Mouse (Mus musculus) layer of hippocampus, postnatal 36 days (tissue): ENCODE measurements around the gene Lpcat4. TPM values are rescaled to one million over a fixed set of nuclear protein-coding genes. Genes with fewer than 3 reads are reported as not detected.
"Not testable (repeated sequence)": the region's sequence is repeated elsewhere in the genome, so short reads cannot be mapped to it uniquely, and the experiment has no call there.

Experiments used
- DNase-seq, 2 experiments: peaks; one replicate each; pipeline ENCODE4 v3.0.0; 2022
- total RNA-seq, 2 experiments: library from RNA; stranded (reverse); gene quantifications; 2 replicates each; pipeline ENCODE4 v1.2.3; 2021

Lpcat4 gene
- total RNA-seq, 2 experiments from 2014 or later, result 76.7 to 82.7 TPM

DNA sequence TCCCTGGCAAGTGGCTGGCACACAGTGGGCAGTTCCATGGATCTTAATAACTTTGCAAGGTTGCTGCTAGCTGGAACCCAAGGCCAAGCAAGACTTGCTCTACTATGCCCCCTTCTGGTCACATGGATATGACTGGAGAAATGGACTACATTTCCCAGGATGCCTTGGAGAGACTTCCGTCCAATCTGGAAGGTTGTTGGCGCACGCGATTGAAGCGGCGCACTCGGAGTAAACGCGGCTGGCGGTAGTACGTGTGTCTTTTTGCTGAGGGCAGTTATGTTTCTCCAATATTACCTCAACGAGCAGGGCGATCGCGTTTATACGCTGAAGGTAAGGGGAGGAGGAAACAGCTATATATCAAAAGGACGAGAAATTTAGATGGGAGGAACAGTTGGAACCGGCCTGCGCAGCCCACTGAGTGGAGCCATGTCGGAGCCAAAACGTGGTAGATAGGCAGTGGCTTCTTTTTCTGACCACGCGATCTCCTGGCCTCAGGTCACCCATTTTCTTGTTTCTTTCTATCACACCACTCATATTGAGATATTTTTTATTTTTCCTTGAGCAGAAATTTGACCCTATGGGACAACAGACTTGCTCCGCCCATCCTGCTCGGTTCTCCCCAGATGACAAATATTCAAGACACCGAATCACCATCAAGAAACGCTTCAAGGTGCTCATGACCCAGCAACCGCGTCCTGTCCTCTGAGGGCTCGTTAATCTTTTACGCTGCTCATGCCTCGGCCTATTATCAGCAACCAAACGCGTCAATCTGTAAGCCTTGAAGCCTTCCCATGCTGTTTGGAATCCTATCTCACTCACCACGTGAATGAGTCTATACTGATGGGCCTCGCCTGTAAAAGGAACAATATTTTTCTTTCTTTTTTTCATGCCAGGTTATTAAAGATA is 22.7 kb downstream of the Lpcat4 start, which contains the start of gene Nop10:
Gene Nop10, plus strand, starts transcription at position 179 of the 906 bp plus-strand sequence.
- DNase-seq, result peak; percentile 83 to 84

DNA sequence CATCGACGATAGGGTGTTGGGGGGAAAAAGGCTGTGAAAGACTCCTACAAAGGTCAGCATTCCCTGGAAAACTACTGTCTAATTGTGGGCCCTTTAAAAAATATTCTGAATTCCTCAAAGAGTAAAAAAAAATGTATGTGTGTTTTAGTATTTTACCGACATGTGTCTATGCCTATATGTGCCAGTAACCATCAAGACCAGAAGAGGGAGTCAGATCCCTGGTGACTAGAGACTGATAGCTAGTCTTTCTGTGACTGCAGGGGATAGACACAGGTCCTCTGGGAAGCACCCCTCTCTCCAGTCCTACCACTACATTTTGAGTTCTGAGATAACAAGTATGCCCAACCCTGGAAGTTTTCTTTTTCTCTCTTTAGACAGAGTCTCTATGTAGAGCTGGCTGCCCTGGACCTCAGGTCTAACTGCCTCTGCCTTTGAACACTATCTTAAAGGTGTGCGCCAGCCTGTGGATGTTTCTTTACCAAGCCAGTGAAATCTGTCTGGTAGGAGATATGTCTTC is 23.6 kb downstream of the Lpcat4 start:
- DNase-seq, result no peak

DNA sequence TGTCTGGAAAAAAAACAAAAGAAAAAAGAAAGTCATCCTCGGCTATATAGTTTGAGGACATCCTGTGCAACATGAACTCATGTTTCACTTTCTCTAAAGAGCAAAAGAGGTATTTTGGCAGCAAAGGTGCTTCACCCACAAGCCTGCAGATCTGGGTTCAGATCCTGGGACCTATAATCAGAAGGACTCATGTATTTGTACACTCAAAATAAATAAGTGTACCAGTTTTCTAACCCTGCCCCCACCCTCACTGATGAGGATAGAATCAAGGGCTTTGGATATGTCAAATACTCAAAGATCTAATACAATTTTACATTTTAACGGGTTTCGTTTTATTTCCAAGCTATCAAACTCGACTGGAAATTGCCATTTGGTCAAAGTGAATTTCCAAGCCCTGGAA is 25.1 kb downstream of the Lpcat4 start:
- no peak for DNase-seq

DNA sequence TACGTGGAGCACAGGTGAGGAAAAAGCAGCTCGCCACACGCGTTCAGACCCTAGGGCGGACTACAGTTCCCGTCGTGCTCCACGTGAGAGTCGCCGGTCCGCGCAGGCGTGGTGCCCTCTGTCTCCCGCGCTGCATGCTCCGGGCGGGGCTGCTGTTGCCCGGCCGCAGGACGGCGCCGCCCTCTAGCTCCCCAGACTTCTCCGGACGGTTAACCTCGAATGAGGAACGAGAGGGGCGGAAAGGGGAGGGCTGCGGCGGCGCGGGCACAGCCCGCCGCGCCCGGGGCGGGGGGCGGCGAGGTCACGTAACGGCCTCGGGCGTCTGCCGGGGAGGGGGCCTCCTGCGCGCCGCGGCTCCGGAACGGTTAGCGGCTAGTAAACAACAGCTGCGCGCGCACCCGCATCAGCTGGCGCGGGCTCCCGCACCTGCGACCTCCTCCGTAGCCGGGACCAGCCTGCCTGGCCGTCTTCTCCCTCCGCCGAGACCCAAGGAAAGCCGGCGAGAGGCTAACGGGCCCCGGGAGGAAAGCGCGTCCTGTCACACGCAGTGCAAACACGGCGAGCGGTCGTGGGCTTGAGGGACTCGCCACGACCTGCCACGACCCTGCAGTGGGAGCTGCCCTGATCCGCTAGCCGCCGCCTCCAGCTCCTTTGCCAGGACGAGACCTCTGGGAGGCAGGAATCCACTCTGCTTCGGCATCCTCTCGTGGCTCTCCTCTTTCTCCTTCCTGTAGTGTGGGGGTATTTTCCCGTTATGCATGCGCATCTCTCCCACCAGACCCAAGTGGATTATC is 26.4 kb downstream of the Lpcat4 start, which contains the start of gene Slc12a6:
Gene Slc12a6, plus strand, starts transcription at position 378 of the 794 bp plus-strand sequence.
- peak; percentile 89 for DNase-seq

DNA sequence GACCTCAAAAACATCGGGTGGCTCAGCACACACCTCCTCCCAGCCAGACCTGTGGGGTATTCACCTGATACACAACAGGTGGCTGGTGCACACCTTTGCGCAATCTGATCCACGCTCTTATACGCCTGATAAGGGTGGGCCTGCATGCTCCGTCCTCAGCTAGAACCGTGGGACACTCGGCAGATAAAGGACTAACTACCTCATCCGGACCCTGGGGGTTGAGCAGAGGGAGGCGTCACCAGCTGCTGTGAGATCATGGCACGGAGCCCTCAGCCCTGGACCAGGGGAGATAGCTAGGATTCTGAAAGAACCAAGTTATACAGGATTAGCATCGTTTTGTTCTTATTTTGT is 26.9 kb downstream of the Lpcat4 start, which contains the start of gene Gm21985:
Gene Gm21985, plus strand, starts transcription at position 73 of the 351 bp plus-strand sequence.
- peak; percentile 26 to 40 for DNase-seq

DNA sequence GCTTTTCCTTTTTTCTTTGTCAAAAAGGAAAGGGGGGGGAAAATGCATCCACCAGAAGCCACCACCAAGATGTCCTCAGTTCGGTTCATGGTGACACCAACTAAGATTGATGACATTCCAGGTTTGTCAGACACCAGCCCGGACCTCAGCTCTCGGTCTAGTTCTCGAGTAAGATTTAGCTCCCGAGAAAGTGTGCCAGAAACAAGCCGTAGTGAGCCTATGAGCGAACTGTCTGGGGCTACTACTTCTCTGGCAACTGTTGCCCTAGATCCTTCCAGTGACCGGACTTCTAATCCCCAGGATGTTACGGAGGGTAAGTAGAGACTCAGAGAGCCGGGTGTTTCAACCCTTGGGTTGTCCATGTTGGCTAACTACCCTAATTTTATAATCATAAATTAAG is 27.5 kb downstream of the Lpcat4 start:
- DNase-seq, result no peak

DNA sequence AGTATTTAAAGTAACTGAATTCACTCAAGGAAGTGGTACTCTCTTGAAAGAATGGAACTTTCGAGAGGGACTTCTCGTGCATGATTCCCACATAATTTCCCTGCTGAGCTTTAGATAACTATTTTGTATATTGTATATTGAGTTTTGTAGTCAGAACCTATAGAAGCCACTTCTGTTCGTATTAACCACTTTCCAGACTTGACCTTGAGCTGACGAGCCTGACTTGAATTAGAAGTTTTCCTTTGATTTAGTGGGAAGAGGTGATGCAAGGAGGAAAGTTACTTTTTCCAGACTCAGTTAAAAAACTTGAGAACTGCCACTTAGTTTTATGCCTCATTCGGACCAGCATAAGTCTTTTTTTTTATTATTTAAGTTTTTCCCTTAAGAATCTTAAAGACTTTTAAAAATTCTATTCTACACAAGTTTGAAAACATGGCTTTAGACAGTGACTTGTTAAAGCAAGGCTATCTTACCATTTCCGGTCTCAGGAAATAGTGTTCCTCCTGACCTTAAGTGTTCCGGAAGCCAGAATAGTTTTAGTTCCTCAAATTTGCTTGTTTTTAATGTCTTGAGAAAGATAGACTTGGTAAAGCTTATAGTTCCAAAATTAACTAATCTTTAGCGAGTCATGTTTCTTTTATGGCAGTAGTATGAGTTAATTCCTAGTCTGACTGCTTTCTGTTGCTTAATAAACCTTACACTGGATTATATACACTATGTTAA is 28.4 kb downstream of the Lpcat4 start:
- DNase-seq, result no peak

DNA sequence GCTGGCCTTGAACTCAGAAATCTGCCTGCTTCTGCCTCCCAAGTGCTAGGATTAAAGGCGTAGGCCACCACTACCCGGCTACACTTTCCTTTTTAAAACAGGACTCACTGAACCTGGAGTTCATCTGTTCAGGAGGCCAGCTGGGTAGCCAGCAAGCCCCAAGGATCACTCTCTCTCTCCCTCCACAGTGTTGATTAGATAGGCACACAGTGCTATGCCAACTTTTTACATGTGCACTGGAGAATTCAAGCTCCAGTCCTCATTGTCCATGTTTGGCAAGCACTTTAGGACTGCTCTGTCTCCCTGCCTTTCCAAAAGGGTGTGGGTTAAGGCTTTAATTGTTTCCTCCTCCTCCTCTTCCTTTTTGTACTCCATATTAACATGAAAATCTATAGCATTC is 30.7 kb downstream of the Lpcat4 start:
- no peak for DNase-seq

DNA sequence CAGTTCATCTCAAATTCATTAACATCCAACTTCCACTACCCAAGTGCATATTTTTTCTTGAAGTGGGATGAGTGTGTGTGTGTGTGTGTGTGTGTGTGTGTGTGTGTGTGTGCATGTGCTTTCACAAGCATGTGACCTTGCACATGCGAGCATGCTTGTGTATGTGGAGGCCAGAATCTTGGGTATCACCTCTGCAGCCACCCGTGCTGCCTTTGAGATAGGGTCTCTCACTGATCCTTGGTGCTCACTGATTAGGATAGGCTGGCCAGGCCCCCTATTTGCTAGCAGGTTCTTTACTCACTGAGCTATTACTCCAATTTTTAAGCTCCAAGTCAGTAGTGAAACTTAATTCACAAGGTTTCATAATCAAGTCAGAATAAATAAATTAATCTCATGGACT is 33.6 kb downstream of the Lpcat4 start:
- DNase-seq, result no peak

DNA sequence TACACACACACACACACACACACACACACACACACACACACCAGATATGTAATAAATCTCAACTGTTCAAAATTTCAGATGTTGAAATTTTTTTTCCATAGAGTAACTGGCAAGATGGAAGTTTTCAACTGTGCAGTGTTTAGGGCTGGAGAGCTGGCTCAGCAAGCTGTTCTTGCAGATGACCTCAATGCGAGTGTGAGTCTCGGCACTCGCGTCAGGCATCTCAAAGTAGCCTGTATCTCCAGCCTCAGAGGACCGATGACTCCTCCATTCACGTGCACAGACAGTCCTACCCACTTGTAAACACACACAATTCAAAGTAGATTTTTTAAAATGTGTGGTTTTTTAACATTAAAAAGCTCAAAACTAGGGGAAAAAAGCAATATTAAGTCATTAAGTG is 34.2 kb downstream of the Lpcat4 start:
- DNase-seq, result no peak

DNA sequence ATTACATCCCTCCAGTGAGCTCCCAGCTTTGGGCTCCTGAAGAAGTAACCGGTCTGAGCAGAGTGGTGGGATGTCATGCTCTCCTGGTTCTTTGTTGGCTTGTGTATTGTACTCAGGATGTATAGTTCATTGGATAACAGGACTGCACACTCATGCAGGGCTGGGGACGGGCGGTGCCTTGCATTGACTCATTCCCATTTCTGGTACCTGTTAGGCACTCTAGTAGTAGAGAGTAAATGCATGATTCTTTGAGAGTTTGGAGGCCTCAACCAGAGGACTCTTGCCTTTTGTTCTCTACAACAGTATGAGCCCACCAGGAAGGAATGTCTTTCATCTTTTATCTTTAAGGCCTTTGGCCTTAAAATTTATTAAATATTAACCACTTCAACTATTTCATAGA is 37.6 kb downstream of the Lpcat4 start:
- DNase-seq, result no peak

DNA sequence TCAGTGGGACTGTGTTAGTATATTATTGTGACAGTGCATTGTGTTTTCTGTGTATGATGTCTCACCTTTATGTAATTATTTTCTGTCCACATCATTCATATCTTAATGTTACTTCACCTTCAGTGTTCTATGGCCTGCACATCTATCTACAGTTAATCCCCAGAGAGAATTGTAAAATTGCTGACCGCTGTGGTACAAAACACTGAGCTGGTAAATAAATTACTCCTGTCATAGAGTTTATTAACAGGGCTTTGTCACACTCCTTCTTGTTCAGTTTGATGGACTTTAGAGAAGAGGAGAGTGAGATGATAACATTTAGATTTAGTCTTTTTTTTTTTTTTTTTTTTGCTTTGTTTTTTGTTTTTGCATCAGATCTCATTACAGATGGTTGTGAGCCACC is 43.6 kb downstream of the Lpcat4 start:
- no peak for DNase-seq

DNA sequence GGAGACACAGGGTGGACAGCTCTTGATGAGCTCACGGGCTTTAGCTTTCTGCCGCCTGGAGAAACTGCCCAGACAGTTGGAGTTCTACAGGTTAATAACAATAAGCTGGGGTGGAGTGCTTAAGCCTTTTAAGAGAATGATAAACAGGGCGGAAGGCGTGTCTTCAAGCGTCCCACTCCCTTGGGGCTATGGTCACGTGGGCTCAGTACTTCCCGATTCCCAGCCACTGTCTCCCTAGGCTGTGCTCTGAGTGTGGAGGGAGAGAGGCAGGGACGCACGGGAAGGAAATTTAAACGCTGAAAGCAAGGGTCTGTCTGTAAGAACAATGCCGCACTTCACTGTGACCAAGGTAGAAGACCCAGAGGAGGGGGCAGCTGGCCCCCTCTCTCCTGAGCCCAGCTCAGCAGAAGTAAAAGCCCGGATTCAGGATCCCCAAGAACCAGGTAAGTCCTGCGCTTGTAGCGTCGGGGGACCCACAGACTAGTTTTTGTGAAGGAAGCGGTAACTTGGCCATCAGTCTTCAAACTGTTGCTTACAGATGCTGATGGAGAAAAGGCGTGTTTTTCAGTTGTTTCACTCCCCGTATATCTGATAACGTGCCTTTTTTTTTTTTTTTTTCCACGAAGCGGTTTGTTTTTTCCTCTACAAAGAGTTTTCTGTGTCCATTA is 45.2 kb downstream of the Lpcat4 start:
- DNase-seq, result no peak

DNA sequence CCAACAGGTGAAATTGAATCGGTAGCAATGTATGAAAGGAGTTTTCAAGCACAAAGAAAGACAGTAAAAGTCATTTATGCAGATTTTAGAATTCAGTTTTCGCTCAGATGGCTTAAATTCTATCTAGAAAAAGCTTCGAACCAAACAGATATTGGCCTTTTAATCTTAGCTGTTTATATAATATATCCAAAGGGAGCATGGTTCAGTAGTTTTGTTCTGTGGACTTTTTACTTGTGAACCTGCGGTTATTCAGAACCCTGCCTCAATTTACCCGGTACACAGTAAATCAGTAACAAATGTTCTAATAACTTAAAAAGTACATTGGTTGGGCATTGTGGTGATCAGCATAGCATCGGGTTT is 45.7 kb downstream of the Lpcat4 start:
- no peak for DNase-seq

DNA sequence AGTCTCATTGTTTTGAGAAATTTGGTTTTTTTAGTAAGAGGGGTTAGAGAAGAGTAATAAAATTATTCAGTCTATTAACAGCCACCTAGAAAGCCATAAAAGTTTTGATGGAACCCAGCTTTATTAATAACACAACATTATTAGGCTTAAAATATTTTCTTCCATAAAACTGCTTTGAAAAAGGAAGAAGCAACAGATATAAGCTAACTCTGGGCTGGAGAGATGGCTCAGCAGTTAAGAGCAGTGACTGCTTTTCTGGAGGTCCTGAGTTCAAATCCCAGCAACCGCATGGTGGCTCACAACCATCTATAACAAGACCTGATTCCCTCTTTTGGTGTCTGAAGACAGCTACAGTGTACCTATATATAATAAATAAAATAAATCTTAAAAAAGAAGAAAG is 46.8 kb downstream of the Lpcat4 start:
- not testable (repeated sequence) for DNase-seq

DNA sequence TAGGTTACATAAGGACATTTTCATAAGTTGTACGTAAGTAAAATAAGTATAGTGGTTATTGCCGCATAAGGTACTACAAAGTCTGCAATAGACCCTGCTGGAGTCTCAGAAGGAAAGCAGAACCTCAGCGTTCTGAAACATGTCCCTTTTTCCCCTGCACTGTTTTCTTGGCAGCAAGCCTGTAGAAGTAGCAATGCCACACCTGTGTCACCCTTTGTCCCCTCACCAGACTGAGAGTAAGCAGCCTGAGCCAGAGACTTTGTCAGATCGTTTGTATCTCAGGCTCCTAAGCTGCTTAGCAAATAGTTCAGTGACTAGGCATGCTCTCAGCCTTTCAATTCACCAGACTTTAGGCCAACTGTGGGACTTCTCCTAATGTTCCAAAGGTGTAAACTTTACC is 47.8 kb downstream of the Lpcat4 start:
- DNase-seq, result no peak

DNA sequence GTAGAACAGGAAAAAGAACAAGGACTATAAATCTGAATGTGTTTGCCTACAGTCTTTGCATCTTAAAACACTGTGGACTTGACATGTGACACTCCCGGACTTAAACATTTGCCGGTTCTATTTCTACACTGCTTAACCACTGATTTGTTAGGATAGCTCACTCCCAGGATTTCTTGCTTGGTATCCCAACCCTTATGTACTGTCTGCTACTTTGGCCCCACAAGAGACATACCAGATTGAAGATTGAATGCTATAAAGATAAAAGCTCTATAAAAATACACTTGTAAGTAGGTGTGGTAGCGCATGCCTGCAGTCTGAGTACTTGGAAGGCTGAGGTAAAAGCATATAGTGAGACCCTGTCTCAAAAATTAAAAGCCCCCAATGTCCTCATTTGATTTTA is 50.2 kb downstream of the Lpcat4 start:
- DNase-seq, result no peak

DNA sequence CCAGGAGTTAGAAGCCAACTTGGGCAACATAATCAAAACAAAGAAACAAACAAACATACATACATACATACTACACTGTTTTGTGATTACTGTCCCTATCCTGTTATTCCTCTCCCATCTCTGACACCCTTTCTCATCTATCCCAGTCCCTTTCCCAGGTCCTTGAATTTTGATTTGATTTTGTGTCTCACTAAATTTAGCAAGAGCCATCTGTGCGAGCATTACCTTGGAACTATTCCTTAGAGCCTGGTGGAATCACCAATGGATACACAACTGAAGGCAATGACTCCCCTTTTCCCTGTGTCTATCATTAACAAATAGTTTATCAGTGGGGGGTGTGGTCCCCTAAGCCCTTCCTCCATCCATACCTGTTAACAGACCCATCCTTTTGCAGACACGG is 53.6 kb downstream of the Lpcat4 start:
- no peak for DNase-seq

DNA sequence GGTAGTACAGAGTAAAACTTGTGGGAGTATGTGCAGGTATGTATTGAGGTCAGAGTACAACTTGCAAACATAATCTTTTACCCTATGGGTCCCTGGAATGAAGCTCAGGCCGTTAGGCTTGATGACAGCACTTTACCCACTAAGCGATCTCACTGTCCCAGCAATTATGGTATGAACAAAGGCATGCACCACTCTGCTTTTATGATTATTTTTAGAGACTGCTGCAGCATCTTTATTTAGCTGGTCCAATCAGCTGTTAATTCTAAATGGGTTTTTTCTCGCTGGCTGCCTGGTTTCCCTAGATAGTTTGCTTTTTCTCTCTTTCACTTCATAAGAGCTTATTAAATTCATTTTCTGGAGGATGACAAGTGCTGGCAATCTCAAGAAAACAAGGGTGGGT is 56.9 kb downstream of the Lpcat4 start:
- DNase-seq, result no peak
